Mouse (Mus musculus): ENCODE results near the gene Fndc10.
"Not testable (repeated sequence)": the region's sequence is repeated elsewhere in the genome, so short reads cannot be mapped to it uniquely, and the experiment has no call there.

Gene Fndc10

GRCm38 (mm10) chr4:155694111-155694481, at the start of gene Fndc10:
Fndc10 (plus strand) TSS chr4:155694342.
- peak; percentile 70 to 71 for DNase-seq

GRCm38 (mm10) chr4:155645308-155645707, 48.8 kb upstream of the Fndc10 start, which contains the start of gene Gm10563:
Gm10563 (minus strand) TSS chr4:155645408.
- not testable (repeated sequence) for DNase-seq

- no peak for DNase-seq
Measured at GRCm38 (mm10) chr4:155645721-155646120, 48.4 kb upstream of the Fndc10 start.

- no peak for DNase-seq
Measured at GRCm38 (mm10) chr4:155649355-155649754, 44.8 kb upstream of the Fndc10 start.

- DNase-seq = no peak
Measured at GRCm38 (mm10) chr4:155651553-155652269, 42.4 kb upstream of the Fndc10 start.

GRCm38 (mm10) chr4:155652283-155653085, 41.7 kb upstream of the Fndc10 start:
- DNase-seq = no peak

GRCm38 (mm10) chr4:155653086-155653450, 41.1 kb upstream of the Fndc10 start, which contains the start of gene Mmp23:
Mmp23 (minus strand) TSS chr4:155653384.
- DNase-seq = peak in 1 of 2 experiments; percentile 30

GRCm38 (mm10) chr4:155653451-155654182, 40.5 kb upstream of the Fndc10 start:
- DNase-seq = peak; percentile 32 to 33

- peak; percentile 41 to 46 for DNase-seq
Measured at GRCm38 (mm10) chr4:155654183-155654455, 40.0 kb upstream of the Fndc10 start.

- DNase-seq = peak; percentile 59 to 63
Measured at GRCm38 (mm10) chr4:155654456-155655298, 39.5 kb upstream of the Fndc10 start.

- DNase-seq = no peak
Measured at GRCm38 (mm10) chr4:155656214-155656751, 37.9 kb upstream of the Fndc10 start.

GRCm38 (mm10) chr4:155658961-155659360, 35.2 kb upstream of the Fndc10 start:
- no peak for DNase-seq

GRCm38 (mm10) chr4:155660641-155661040, 33.5 kb upstream of the Fndc10 start:
- no peak for DNase-seq

GRCm38 (mm10) chr4:155666903-155667302, 27.2 kb upstream of the Fndc10 start:
- no peak for DNase-seq

GRCm38 (mm10) chr4:155668689-155669597, 25.2 kb upstream of the Fndc10 start, which contains the start of gene Mib2:
Mib2 (minus strand) TSS chr4:155669198.
- DNase-seq = peak; percentile 98

- no peak for DNase-seq
Measured at GRCm38 (mm10) chr4:155669598-155670075, 24.5 kb upstream of the Fndc10 start.

GRCm38 (mm10) chr4:155670236-155670635, 23.9 kb upstream of the Fndc10 start:
- not testable (repeated sequence) for DNase-seq

- no peak for DNase-seq
Measured at GRCm38 (mm10) chr4:155672082-155672481, 22.1 kb upstream of the Fndc10 start.

GRCm38 (mm10) chr4:155675991-155676390, 18.2 kb upstream of the Fndc10 start:
- DNase-seq = peak; percentile 45 to 54

- DNase-seq = not testable (repeated sequence)
Measured at GRCm38 (mm10) chr4:155683670-155684277, 10.4 kb upstream of the Fndc10 start.
